Mouse (Mus musculus) neutrophil, adult 83 days (primary cell): Measurements from ENCODE around the gene Angptl8. TPM values are rescaled to one million over a fixed set of nuclear protein-coding genes. Genes with fewer than 3 reads are reported as not detected.

Experiments
- total RNA-seq, 2 experiments: library from RNA; stranded (reverse); gene quantifications; one replicate each; pipeline ENCODE4 v1.2.4; 2023

Gene Angptl8
- total RNA-seq = not detected

GRCm38 (mm10) chr9:21835258-21835912 lies at the start of gene Angptl8:
TSS of gene Angptl8 (plus strand) at chr9:21835510.

GRCm38 (mm10) chr9:21798345-21799009 lies 36.8 kb upstream of the Angptl8 start, which contains the start of gene Kank2:
TSS of gene Kank2 (minus strand) at chr9:21798744.

GRCm38 (mm10) chr9:21852128-21853091 lies 17.1 kb downstream of the Angptl8 start, which contains the start of gene Dock6:
TSS of gene Dock6 (minus strand) at chr9:21852635.

Other genes starting within 250 kb of the Angptl8 start
- 10 to 100 TPM; 17.7 to 18.5 TPM for gene Timm29, start 242.8 kb upstream of the Angptl8 start, total RNA-seq
- 1 to 10 TPM; 8.5 to 9.1 TPM for gene Yipf2, start 242.7 kb upstream of the Angptl8 start, total RNA-seq
- gene Smarca4, start 219.3 kb upstream of the Angptl8 start, total RNA-seq = 10 to 100 TPM; 56.3 to 60.9 TPM
- 10 to 100 TPM; 57.9 to 62.6 TPM for gene Ldlr, start 112.0 kb upstream of the Angptl8 start, total RNA-seq
- 10 to 100 TPM; 32.1 to 43.7 TPM for gene Spc24, start 75.2 kb upstream of the Angptl8 start, total RNA-seq
- under 1 TPM; 0.70 to 0.84 TPM for gene Kank2, start 36.8 kb upstream of the Angptl8 start, total RNA-seq
- gene Dock6, start 17.1 kb downstream of the Angptl8 start, total RNA-seq = 1 to 10 TPM; 2.6 to 4.3 TPM
- 100 to 1,000 TPM; 154 to 156 TPM for gene Rab3d, start 82.7 kb downstream of the Angptl8 start, total RNA-seq
- gene Ccdc159, start 92.0 kb downstream of the Angptl8 start, total RNA-seq = 1 to 10 TPM in 1 of 2 experiments, under 1 TPM in 1; 0.77 to 1.5 TPM
- 10 to 100 TPM; 17.0 to 20.7 TPM for gene Tmem205, start 92.0 kb downstream of the Angptl8 start, total RNA-seq
- gene Plppr2, start 101.5 kb downstream of the Angptl8 start, total RNA-seq = 1 to 10 TPM; 1.2 to 1.4 TPM
- 1 to 10 TPM; 4.3 to 4.5 TPM for gene Swsap1, start 120.2 kb downstream of the Angptl8 start, total RNA-seq
- 10 to 100 TPM in 1 of 2 experiments, 1 to 10 TPM in 1; 10.0 to 15.7 TPM for gene Epor, start 128.0 kb downstream of the Angptl8 start, total RNA-seq
- not detected for gene Rgl3, start 153.9 kb downstream of the Angptl8 start, total RNA-seq
- gene Ccdc151, start 167.1 kb downstream of the Angptl8 start, total RNA-seq = not detected
- gene Prkcsh, start 167.3 kb downstream of the Angptl8 start, total RNA-seq = 10 to 100 TPM; 55.2 to 67.9 TPM
- gene Elavl3, start 216.5 kb downstream of the Angptl8 start, total RNA-seq = under 1 TPM in 1 of 2 experiments, not detected in 1; 0.55 TPM
- not detected for gene Gm49318, start 235.7 kb downstream of the Angptl8 start, total RNA-seq
- gene Zfp653, start 235.9 kb downstream of the Angptl8 start, total RNA-seq = 1 to 10 TPM; 9.0 to 9.7 TPM
- gene Ecsit, start 249.9 kb downstream of the Angptl8 start, total RNA-seq = 1 to 10 TPM; 8.6 to 8.7 TPM